Mouse (Mus musculus) neural tube, embryonic 13.5 days (tissue): ENCODE data around the gene Myo10. TPM values are rescaled to one million over a fixed set of nuclear protein-coding genes. Genes with fewer than 3 reads are reported as not detected.

ENCODE experiments used
- ATAC-seq: fragments of 200-750 bp; cut with Nextera tagmentation; 2 replicates; pipeline ENCODE4 v1.8.0; 2017; ENCODE audit warnings: low read depth, mild to moderate bottlenecking, moderate TSS enrichment, moderate library complexity
- H3K27ac ChIP-seq: fragments of 300-500 bp; sonication (generic); replicated peaks from 2 replicates; pipeline ENCODE4 v1.5.1; 2015; ENCODE audit warnings: moderate library complexity, mild to moderate bottlenecking, inconsistent platforms
- H3K27me3 ChIP-seq: fragments of 300-500 bp; sonication (generic); 2 replicates; pipeline ENCODE4 v1.6.1; 2015; ENCODE audit warnings: mild to moderate bottlenecking, inconsistent platforms
- H3K36me3 ChIP-seq: fragments of 300-500 bp; sonication (generic); 2 replicates; pipeline ENCODE4 v1.6.1; 2015; ENCODE audit warnings: mild to moderate bottlenecking, inconsistent platforms
- H3K4me1 ChIP-seq: fragments of 300-500 bp; sonication (generic); replicated peaks from 2 replicates; pipeline ENCODE4 v1.6.1; 2015; ENCODE audit warnings: inconsistent platforms
- H3K4me2 ChIP-seq: fragments of 300-500 bp; sonication (generic); 2 replicates; pipeline ENCODE4 v1.6.1; 2015; ENCODE audit warnings: inconsistent platforms, mild to moderate bottlenecking, moderate library complexity
- H3K4me3 ChIP-seq: fragments of 300-500 bp; sonication (generic); 2 replicates; pipeline ENCODE4 v1.5.1; 2015; ENCODE audit warnings: mild to moderate bottlenecking, inconsistent platforms
- H3K9ac ChIP-seq: fragments of 300-500 bp; sonication (generic); 2 replicates; pipeline ENCODE4 v1.6.1; 2015; ENCODE audit warnings: moderate library complexity, mild to moderate bottlenecking, inconsistent platforms
- H3K9me3 ChIP-seq: fragments of 300-500 bp; sonication (generic); 2 replicates; pipeline ENCODE4 v1.6.1; 2016; ENCODE audit warnings: inconsistent platforms
- WGBS: fragments of 180-500 bp; shearing (Covaris S2); methylation state at CpG from one replicate; pipeline ENCODE4 v1.1.7; 2015; 5-methylcytosine and 5-hydroxymethylcytosine counted together
- polyA plus RNA-seq: library from polyadenylated mRNA; unstranded; fragments of >200 nt; fragmentation: Nextera tagmentation; extraction: Ambion mirVana; gene quantifications from 2 replicates; pipeline ENCODE4 v1.2.1, GENCODE M21; 2015

Myo10 gene
- polyA plus RNA-seq, 1 experiment from 2014 or later, result 23.7 TPM

- Histone ChIP-seq H3K4me2 (no peak overlapping the region), H3K4me3 (no peak overlapping the region), H3K36me3 (peaks cover 6% of the 10 kb centered on the region; the same call in 1 of the 2 replicates), H3K27me3 (no peaks in the 10 kb centered on the region), H3K9ac (no peak overlapping the region), H3K4me1 (peaks cover 19% of the 10 kb centered on the region), H3K9me3 (no peaks in the 10 kb centered on the region), H3K27ac (no peak overlapping the region)
- ATAC-seq, result no peak
- WGBS, result 71% methylated on average over 8 of the region's 8 CpGs
Observed at GRCm38 (mm10) chr15:25719270-25719669, 96.9 kb downstream of the Myo10 start.

- Histone ChIP-seq H3K27me3 (no peaks in the 10 kb centered on the region), H3K9ac (no peak overlapping the region), H3K4me2 (no peak overlapping the region), H3K4me3 (no peak overlapping the region), H3K36me3 (peaks cover 6% of the 10 kb centered on the region; the same call in 1 of the 2 replicates), H3K9me3 (no peaks in the 10 kb centered on the region), H3K27ac (no peak overlapping the region), H3K4me1 (peaks cover 15% of the 10 kb centered on the region)
- 90% methylated on average over 6 of the region's 6 CpGs for WGBS
- ATAC-seq, result no peak
Observed at GRCm38 (mm10) chr15:25720263-25720662, 97.9 kb downstream of the Myo10 start.

GRCm38 (mm10) chr15:25723281-25724113, 101.2 kb downstream of the Myo10 start:
- no peak for ATAC-seq
- no peak overlapping the region for H3K9ac ChIP-seq
- peaks cover 6% of the 10 kb centered on the region; the same call in 1 of the 2 replicates for H3K36me3 ChIP-seq
- H3K4me1 ChIP-seq, result peaks cover 7% of the 10 kb centered on the region
- H3K4me2 ChIP-seq, result no peak overlapping the region
- 0 out of 2 replicates have a peak overlapping the region, but pooled peaks have one; percentile 33 for H3K27ac ChIP-seq
- H3K27me3 ChIP-seq, result no peaks in the 10 kb centered on the region
- H3K9me3 ChIP-seq, result no peaks in the 10 kb centered on the region
- H3K4me3 ChIP-seq, result no peak overlapping the region
- WGBS, result 65% methylated on average over 12 of the region's 12 CpGs

GRCm38 (mm10) chr15:25724549-25724948, 102.2 kb downstream of the Myo10 start:
- Histone ChIP-seq H3K4me3 (no peak overlapping the region), H3K27me3 (no peaks in the 10 kb centered on the region), H3K36me3 (peaks cover 6% of the 10 kb centered on the region; the same call in 1 of the 2 replicates), H3K9ac (no peak overlapping the region), H3K9me3 (no peaks in the 10 kb centered on the region), H3K27ac (no peak overlapping the region), H3K4me1 (peaks cover 7% of the 10 kb centered on the region), H3K4me2 (no peak overlapping the region)
- ATAC-seq, result no peak
- 95% methylated on average over 6 of the region's 6 CpGs for WGBS

GRCm38 (mm10) chr15:25726814-25727213, 104.5 kb downstream of the Myo10 start:
- 96% methylated on average over 5 of the region's 5 CpGs for WGBS
- Histone ChIP-seq H3K27me3 (no peaks in the 10 kb centered on the region), H3K27ac (no peak overlapping the region), H3K9ac (no peak overlapping the region), H3K36me3 (peaks cover 6% of the 10 kb centered on the region; the same call in 1 of the 2 replicates), H3K4me1 (peaks cover 11% of the 10 kb centered on the region), H3K9me3 (no peaks in the 10 kb centered on the region), H3K4me2 (no peak overlapping the region), H3K4me3 (no peak overlapping the region)
- no peak for ATAC-seq

GRCm38 (mm10) chr15:25728501-25728900, 106.2 kb downstream of the Myo10 start:
- no peaks in the 10 kb centered on the region for H3K27me3 ChIP-seq
- no peak overlapping the region for H3K4me2 ChIP-seq
- no peak overlapping the region for H3K4me3 ChIP-seq
- no peak overlapping the region for H3K27ac ChIP-seq
- peaks cover 5% of the 10 kb centered on the region for H3K4me1 ChIP-seq
- 71% methylated on average over 4 of the region's 4 CpGs for WGBS
- H3K9ac ChIP-seq, result no peak overlapping the region
- no peaks in the 10 kb centered on the region for H3K36me3 ChIP-seq
- no peaks in the 10 kb centered on the region for H3K9me3 ChIP-seq
- ATAC-seq, result no peak

GRCm38 (mm10) chr15:25731053-25731452, 108.7 kb downstream of the Myo10 start:
- Histone ChIP-seq H3K27ac (no peak overlapping the region), H3K9me3 (no peaks in the 10 kb centered on the region), H3K27me3 (no peaks in the 10 kb centered on the region), H3K36me3 (no peaks in the 10 kb centered on the region), H3K4me1 (0 out of 2 replicates have a peak, but pooled peaks cover 4% of the 10 kb centered on the region), H3K9ac (no peak overlapping the region), H3K4me2 (no peak overlapping the region), H3K4me3 (no peak overlapping the region)
- 42% methylated on average over 9 of the region's 9 CpGs for WGBS
- ATAC-seq, result 0 out of 2 replicates have a peak, but pooled peaks have one; percentile 41

GRCm38 (mm10) chr15:25732758-25733428, 110.6 kb downstream of the Myo10 start:
- no peak; the same call in 1 of the 2 replicates for ATAC-seq
- Histone ChIP-seq H3K27ac (no peak overlapping the region), H3K4me1 (0 out of 2 replicates have a peak, but pooled peaks cover 4% of the 10 kb centered on the region), H3K9me3 (no peaks in the 10 kb centered on the region), H3K36me3 (peaks cover 6% of the 10 kb centered on the region; the same call in 1 of the 2 replicates), H3K27me3 (no peaks in the 10 kb centered on the region), H3K4me2 (no peak overlapping the region), H3K4me3 (no peak overlapping the region), H3K9ac (no peak overlapping the region)
- 76% methylated on average over 8 of the region's 8 CpGs for WGBS

GRCm38 (mm10) chr15:25733739-25734430, 111.6 kb downstream of the Myo10 start:
- ATAC-seq, result no peak
- Histone ChIP-seq H3K4me1 (0 out of 2 replicates have a peak, but pooled peaks cover 4% of the 10 kb centered on the region), H3K4me3 (no peak overlapping the region), H3K27ac (no peak overlapping the region), H3K36me3 (peaks cover 6% of the 10 kb centered on the region; the same call in 1 of the 2 replicates), H3K4me2 (no peak overlapping the region), H3K9ac (no peak overlapping the region), H3K27me3 (no peaks in the 10 kb centered on the region), H3K9me3 (no peaks in the 10 kb centered on the region)
- WGBS, result 96% methylated on average over 11 of the region's 11 CpGs

- H3K27ac ChIP-seq, result no peak overlapping the region
- no peak overlapping the region for H3K4me3 ChIP-seq
- H3K9ac ChIP-seq, result no peak overlapping the region
- no peak overlapping the region for H3K4me2 ChIP-seq
- WGBS, result 70% methylated on average over 6 of the region's 6 CpGs
- no peaks in the 10 kb centered on the region for H3K9me3 ChIP-seq
- peaks cover 6% of the 10 kb centered on the region; the same call in 1 of the 2 replicates for H3K36me3 ChIP-seq
- no peaks in the 10 kb centered on the region for H3K4me1 ChIP-seq
- ATAC-seq, result no peak
- H3K27me3 ChIP-seq, result no peaks in the 10 kb centered on the region
Observed at GRCm38 (mm10) chr15:25736531-25736930, 114.2 kb downstream of the Myo10 start.

- Histone ChIP-seq H3K27me3 (no peaks in the 10 kb centered on the region), H3K4me3 (no peak overlapping the region), H3K9me3 (no peaks in the 10 kb centered on the region), H3K4me2 (no peak overlapping the region), H3K27ac (no peak overlapping the region), H3K4me1 (no peaks in the 10 kb centered on the region), H3K36me3 (peaks cover 6% of the 10 kb centered on the region; the same call in 1 of the 2 replicates), H3K9ac (no peak overlapping the region)
- 64% methylated on average over 4 of the region's 4 CpGs for WGBS
- ATAC-seq, result no peak
Observed at GRCm38 (mm10) chr15:25740271-25740670, 117.9 kb downstream of the Myo10 start.
